Mouse (Mus musculus): ENCODE data around the gene Shf. TPM values are rescaled to one million over a fixed set of nuclear protein-coding genes. Genes with fewer than 3 reads are reported as not detected.

The Shf gene
- total RNA-seq, 1 experiment from 2014 or later: 4.5 TPM

DNA sequence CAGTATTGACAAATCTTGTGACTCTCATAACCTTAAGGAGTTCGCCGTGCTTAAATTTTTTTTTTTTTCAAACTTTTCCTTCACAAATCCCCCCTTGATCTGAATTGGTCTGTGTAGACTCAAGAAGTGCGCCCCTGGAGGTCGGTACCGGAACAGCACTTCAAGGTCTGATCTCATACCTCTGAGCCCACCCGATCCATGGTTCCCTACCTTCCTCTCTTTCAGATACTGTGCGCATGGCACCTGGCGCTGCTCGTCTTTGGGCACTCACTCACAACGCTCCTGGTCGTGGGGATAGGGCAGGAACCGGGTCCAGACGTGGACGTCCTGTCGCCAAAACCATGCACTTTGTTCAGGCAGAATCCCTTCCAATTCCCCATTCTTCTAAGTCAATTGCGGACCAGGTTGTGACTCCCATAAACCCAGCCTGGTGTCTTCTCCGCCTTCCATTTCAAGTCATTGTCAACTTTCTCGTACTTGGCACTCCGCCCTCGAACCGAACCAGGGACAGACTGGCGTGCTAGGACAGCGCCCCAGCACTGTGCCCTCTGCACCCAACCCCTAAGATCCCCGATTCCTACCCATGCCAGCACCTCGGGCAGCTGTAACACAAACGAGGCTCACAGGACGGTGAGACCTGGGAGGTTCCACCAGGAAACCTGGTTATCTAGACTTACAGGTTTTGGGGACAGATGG lies 56.1 kb downstream of the Shf start:
- ATAC-seq (ENCODE audit: extremely low read depth, insufficient number of reproducible peaks, low FRiP score, poor library complexity, severe bottlenecking): peak; percentile 40; the same call in 1 of the 2 replicates

GRCm38 (mm10) chr2:122311561-122311960 lies 57.4 kb downstream of the Shf start:
- no peak for ATAC-seq (ENCODE audit: extremely low read depth, insufficient number of reproducible peaks, low FRiP score, poor library complexity, severe bottlenecking)

DNA sequence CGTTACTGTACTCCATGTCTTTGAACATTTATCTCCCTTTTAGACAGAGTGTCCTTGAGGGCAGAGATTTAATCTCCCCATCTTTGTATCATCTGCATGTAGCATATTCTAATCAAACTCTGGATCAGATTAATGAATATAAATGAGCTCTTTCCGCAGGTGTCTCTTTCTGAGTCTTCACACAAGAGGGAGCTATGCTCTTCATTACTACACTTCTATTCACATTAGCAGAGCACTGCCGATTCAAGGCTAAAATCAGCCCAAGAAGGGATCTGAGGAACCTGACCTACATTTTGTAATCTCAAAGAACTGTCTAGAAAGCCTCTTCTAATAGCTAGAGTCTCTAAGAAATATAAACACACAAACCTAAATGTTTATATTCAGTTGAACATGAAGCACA lies 59.3 kb downstream of the Shf start:
- ATAC-seq (ENCODE audit: extremely low read depth, insufficient number of reproducible peaks, low FRiP score, poor library complexity, severe bottlenecking): no peak

- no peak for ATAC-seq (ENCODE audit: extremely low read depth, insufficient number of reproducible peaks, low FRiP score, poor library complexity, severe bottlenecking)
Measured at GRCm38 (mm10) chr2:122306184-122306583, 62.8 kb downstream of the Shf start.

- ATAC-seq (ENCODE audit: extremely low read depth, insufficient number of reproducible peaks, low FRiP score, poor library complexity, severe bottlenecking): no peak
Measured at GRCm38 (mm10) chr2:122305097-122305892, 63.7 kb downstream of the Shf start.

- no peak for ATAC-seq (ENCODE audit: extremely low read depth, insufficient number of reproducible peaks, low FRiP score, poor library complexity, severe bottlenecking)
Measured at GRCm38 (mm10) chr2:122304544-122304943, 64.4 kb downstream of the Shf start.

- ATAC-seq (ENCODE audit: extremely low read depth, insufficient number of reproducible peaks, low FRiP score, poor library complexity, severe bottlenecking): peak; percentile 53
Measured at GRCm38 (mm10) chr2:122302574-122303241, 66.3 kb downstream of the Shf start.

DNA sequence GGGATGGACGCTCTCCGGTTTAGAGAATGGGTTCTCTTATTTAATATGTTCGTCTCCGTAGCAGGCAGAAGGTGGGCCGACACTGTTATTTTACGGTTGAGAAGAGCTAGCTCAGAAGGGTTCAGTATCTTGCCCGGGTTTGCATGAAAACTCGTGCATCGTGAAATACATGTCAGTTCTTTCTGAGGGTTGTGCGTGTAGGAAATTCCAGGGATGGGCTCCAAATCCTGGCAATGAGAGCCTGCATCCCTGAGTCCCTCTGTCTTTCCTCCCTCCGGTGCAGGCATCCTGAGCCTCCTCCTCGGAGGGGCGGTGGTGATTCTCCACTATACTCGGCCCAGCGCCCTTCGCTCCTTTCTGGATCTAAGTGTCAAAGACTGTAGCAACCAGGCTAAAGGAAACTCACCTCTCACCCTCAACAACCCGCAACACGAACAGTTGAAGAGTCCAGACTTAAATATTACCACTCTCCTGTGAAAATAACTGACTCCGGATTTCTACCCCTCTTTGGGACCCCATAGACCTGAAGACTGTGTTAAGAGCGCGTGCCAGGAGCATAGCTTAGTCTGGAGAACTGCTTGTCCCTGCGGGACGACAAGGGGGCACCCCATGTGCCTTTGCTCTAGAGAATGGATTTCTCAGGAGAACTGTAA lies 66.9 kb downstream of the Shf start:
- no peak for ATAC-seq (ENCODE audit: extremely low read depth, insufficient number of reproducible peaks, low FRiP score, poor library complexity, severe bottlenecking)

- 0 out of 2 replicates have a peak, but pooled peaks have one; percentile 18 for ATAC-seq (ENCODE audit: extremely low read depth, insufficient number of reproducible peaks, low FRiP score, poor library complexity, severe bottlenecking)
Measured at GRCm38 (mm10) chr2:122301081-122301920, 67.7 kb downstream of the Shf start.

DNA sequence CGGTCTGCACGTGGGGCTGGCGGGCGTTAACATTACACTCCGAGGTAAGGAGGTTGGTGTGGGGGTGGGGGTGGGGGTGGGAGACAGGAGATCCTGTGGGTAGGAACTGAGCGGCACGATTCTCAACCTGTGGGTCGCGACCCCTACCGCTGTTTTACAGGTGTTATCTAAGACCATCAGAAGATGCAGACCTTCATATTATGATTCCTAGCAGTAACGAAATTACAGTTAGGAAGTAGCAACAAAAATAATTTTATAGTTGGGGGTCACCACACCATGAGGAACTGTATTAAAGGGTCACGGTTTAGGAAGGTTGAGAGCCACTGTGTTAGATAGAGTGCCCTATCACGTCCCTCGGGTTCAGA lies 68.3 kb downstream of the Shf start:
- no peak for ATAC-seq (ENCODE audit: extremely low read depth, insufficient number of reproducible peaks, low FRiP score, poor library complexity, severe bottlenecking)

DNA sequence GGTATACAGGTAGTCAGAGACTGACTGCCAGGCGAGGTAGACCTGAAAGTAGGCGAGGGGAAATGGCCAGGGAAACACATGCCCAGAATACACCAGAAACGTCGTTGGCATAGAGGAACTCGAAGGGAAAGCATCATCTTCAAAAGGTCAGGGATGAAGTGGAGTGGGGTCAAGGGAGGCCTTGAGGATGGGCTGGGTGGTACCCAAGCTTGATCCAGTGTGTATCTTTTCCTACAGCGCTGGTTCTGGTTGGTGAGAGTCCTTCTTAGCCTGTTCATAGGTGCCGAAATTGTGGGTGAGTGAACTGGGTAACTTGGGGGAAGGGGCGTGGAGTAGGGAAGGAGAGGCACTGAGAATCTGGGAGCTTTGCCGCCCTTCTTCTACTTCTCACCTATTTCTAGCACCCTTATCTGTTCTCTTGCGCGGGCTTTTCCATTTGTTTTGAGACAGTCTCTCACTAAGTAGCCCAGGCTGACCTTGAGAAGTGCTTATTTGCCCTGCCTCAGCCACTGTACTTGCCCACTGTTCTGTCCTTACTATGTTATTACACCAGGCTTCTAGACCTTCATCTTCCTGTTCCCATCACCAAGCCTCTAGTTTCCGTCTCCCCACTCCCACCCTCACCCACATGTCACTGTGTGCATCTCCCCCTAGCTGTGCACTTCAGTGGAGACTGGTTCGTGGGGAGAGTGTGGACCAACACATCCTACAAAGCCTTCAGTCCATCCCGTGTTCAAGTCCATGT lies 68.9 kb downstream of the Shf start:
- ATAC-seq (ENCODE audit: extremely low read depth, insufficient number of reproducible peaks, low FRiP score, poor library complexity, severe bottlenecking): no peak

Other genes with a start within 250 kb of the Shf start
- 2,529 and 2,921 TPM in 2 replicates for gene B2m, start 221.5 kb downstream of the Shf start, total RNA-seq (2017)
- gene Trim69, start 208.5 kb downstream of the Shf start, total RNA-seq (2017): not detected in 2 replicates
- not detected in 2 replicates for gene Patl2, start 183.0 kb downstream of the Shf start, total RNA-seq (2017)
- gene Terb2, start 182.9 kb downstream of the Shf start, total RNA-seq (2017): not detected in 2 replicates
- gene Sord, start 134.4 kb downstream of the Shf start, total RNA-seq (2017): 12.6 and 15.3 TPM in 2 replicates
- gene Duox2, start 70.7 kb downstream of the Shf start, total RNA-seq (2017): not detected in 2 replicates
- 0.47 TPM in 1 of 2 replicates, not detected in the other for gene Duoxa2, start 70.3 kb downstream of the Shf start, total RNA-seq (2017)
- not detected in 2 replicates for gene Duoxa1, start 55.4 kb downstream of the Shf start, total RNA-seq (2017)
- gene Duox1, start 53.5 kb downstream of the Shf start, total RNA-seq (2017): not detected in 2 replicates
- 146 and 148 TPM in 2 replicates for gene Slc28a2, start 57.3 kb upstream of the Shf start, total RNA-seq (2017)
- 15.0 and 15.1 TPM in 2 replicates for gene Gm14085, start 115.8 kb upstream of the Shf start, total RNA-seq (2017)
- 0.37 and 1.0 TPM in 2 replicates for gene Gatm, start 242.1 kb upstream of the Shf start, total RNA-seq (2017)

Data from neutrophil, adult 5-6 weeks (primary cell).